Mouse (Mus musculus) MN1 (cell line): Measurements from ENCODE around the gene Gm4131.

Source experiments
- DNase-seq: peaks from one replicate; pipeline ENCODE4 v3.0.0-alpha.2; 2016; ENCODE audit warnings: low spot score

Gm4131 gene

GRCm38 (mm10) chr14:62546746-62547145 is 20.0 kb downstream of the Gm4131 start:
- DNase-seq, result no peak

GRCm38 (mm10) chr14:62546296-62546695 is 20.4 kb downstream of the Gm4131 start:
- DNase-seq, result peak; percentile 53

DNA sequence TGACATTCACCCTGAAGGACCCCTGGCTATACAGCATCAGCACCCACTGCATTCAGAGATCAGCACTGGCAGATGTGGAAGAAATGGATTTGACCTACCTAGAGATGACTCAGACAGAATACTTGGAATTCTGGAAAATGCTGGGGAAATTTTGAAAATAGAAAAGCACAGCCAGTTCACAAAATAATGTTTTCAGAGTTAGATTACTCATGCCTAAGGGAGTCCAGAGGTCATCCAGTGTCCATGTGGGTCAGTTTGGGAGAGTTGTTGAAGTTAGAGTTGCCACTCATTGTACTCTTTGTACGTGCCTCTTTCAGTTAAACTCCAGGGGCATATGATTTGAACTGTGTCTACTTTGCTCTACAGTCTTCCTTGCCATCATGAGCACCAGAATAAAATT is 25.0 kb downstream of the Gm4131 start:
- DNase-seq, result no peak

DNA sequence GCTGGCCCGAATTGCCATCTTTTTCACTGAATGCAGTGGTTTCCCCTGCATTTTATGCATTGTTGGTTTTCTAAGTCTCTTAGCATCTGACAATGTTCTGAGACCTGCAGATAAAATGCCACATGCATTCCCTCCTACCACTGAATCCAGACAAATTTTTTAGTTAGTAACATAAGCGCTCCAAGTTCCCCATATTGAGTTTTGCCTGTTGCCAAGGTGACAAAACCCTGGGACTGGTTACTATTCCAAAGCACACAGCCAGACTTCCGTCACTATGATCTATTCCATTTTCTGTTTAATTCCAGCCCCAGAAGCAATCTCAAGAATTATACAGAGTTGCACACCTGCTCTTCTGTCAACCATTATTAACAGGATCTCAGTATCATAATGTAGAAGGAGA is 26.9 kb downstream of the Gm4131 start:
- DNase-seq, result no peak

GRCm38 (mm10) chr14:62536988-62537387 is 29.7 kb downstream of the Gm4131 start:
- no peak for DNase-seq

DNA sequence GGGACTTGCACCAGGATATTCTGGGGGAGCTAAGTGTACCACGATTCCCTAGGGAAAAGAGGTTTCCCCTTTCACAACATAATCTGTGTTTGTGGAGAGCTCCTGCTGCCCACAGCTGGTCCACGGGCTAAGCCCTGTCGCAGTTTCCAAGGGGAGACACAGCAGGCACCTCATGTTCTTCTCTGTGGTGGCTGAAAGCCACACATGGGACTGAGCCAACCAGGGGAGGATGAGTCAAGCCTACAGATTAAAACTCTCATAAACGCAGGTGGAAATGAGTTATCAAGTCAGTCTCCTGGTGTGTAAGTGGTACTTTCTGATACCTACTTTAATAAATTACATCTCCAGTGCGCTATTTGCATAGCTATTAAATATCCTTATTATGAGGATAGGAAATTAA is 30.6 kb downstream of the Gm4131 start:
- no peak for DNase-seq

- peak; percentile 28 for DNase-seq
Observed at GRCm38 (mm10) chr14:62530951-62531350, 35.8 kb downstream of the Gm4131 start.

- no peak for DNase-seq
Observed at GRCm38 (mm10) chr14:62512845-62513244, 53.9 kb downstream of the Gm4131 start.

DNA sequence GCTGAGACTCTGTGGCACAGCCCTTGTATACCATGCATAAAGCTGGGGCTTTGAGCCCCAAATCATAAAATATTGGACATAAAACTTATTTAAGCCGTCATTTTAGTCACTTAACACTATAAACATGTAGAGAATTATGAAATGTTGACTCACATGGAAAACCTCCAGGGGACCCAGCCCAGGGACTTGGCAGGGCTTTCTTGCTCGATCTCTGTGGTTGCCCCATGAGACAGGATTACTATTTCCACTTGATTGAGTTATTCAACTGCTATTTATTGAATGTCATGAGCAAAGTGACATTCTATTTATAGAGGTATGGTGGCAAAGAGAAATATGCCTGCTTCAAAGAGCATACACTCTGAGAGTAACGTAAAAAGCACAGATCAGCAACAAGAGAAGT is 57.4 kb downstream of the Gm4131 start:
- no peak for DNase-seq

- DNase-seq, result no peak
Observed at GRCm38 (mm10) chr14:62506261-62506660, 60.5 kb downstream of the Gm4131 start.

- DNase-seq, result no peak
Observed at GRCm38 (mm10) chr14:62497391-62497790, 69.3 kb downstream of the Gm4131 start.

DNA sequence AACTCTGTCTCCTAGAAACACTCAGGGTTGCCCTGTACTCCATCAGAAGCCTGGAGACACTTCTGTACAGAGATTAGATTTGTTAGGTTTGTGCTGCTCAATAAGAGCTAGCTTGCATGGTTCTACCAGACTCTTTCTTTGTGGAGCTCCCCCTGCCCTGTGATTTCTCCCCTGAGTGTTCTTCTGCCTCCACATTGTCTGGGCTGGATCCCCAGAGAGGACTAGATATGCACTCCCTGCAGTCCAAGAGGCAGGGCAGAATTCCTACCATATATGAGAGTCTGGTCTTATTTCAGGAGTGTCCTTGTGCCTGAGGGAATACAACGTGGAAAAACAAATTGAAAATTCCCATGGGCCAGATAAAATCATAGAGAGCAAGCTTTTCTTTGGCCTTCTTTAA is 70.2 kb downstream of the Gm4131 start:
- DNase-seq, result no peak

- DNase-seq, result peak; percentile 49
Observed at GRCm38 (mm10) chr14:62493456-62493855, 73.3 kb downstream of the Gm4131 start.

DNA sequence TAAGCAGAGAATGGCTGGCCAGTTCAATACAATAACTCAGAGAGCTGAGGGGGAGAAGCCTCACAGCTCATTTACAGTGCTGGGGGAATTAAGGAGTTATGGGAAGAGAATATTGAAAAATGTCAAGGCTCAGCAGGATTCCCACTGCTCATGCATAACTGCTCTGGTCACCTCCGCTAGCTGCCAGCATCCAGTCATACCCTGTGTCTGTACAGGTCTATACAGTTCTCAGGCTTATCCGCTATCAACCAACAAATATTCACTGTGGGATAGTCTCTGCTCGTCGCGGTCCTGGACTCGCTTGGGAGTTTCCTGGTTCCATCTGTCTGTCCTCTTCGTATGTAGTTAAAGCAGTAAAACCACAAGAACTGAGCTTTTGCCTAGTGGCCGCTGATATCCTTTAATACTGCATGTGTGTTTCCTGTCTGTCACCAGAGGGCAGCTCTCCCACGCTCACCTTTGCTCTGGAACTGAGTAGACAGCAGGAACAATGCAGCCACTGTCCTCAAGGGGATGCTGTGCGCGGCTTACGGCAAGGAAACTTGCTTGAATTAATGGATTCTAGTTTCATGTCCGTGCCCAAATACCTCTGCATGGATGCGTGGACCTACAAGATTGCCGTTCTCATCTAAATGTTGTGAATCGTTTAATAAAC is 74.4 kb downstream of the Gm4131 start:
- DNase-seq, result peak; percentile 88

- peak; percentile 26 for DNase-seq
Observed at GRCm38 (mm10) chr14:62488270-62488669, 78.5 kb downstream of the Gm4131 start.

GRCm38 (mm10) chr14:62481381-62481780 is 85.3 kb downstream of the Gm4131 start:
- DNase-seq, result no peak

GRCm38 (mm10) chr14:62479395-62479794 is 87.3 kb downstream of the Gm4131 start:
- no peak for DNase-seq

DNA sequence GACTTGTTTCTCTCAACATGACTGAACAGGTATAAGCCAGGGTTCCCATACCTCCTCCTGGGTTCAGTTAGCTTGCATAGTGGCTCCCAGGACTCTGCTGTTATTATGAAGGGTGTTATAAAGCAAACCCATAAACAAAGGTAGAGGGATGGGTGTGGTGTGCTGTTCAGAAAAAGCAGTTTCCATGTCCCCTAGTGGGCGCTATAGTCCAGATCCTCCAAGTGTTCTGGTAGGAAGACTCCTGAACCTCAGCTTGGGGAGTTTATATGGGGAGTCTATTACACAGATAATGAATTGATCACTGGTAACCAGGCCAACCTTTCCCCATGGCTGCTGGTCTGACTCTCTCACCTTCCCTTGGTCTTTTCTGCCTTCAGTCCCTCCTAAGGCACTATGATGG is 92.2 kb downstream of the Gm4131 start:
- DNase-seq, result no peak

GRCm38 (mm10) chr14:62472061-62472460 is 94.7 kb downstream of the Gm4131 start:
- no peak for DNase-seq

GRCm38 (mm10) chr14:62468753-62469125 is 98.0 kb downstream of the Gm4131 start:
- no peak for DNase-seq

GRCm38 (mm10) chr14:62468119-62468752 is 98.5 kb downstream of the Gm4131 start:
- DNase-seq, result no peak

GRCm38 (mm10) chr14:62464966-62465365 is 101.8 kb downstream of the Gm4131 start:
- no peak for DNase-seq

GRCm38 (mm10) chr14:62459541-62459940 is 107.2 kb downstream of the Gm4131 start:
- DNase-seq, result no peak
